14 mouse cellular contexts compared by ENCODE assay signal in genomic region chr5:146937541-146938503, GRCm38 (mm10).
"Had no signal": no experiment of that assay in that cellular context is flagged by ENCODE, and none has a peak within 500 bp of the region (broad histone marks: within the 10 kb centered on the region; RNA-seq: fewer than 3 reads in every experiment).

No protein-coding gene starts in this region.

- ATAC-seq: inflammation-experienced regulatory T-cells, adult 6 months; midbrain, embryonic 13.5 days had no signal

- H3K9me3 ChIP-seq: limb, embryonic 13.5 days; midbrain, embryonic 13.5 days; neural tube, embryonic 15.5 days had no signal

- H3K4me3 ChIP-seq: limb, embryonic 13.5 days; midbrain, embryonic 13.5 days; myocyte; neural tube, embryonic 15.5 days had no signal

- DNase-seq: kidney, adult 9 months; kidney, postnatal 4 days; layer of hippocampus, adult 9-11 months; left cerebral cortex, postnatal 4 days; lung, adult 18-20 months; right cerebral cortex, adult 18-20 months; thymus, postnatal 36 days had no signal

- H3K36me3 ChIP-seq: limb, embryonic 13.5 days; midbrain, embryonic 13.5 days; neural tube, embryonic 15.5 days had no signal

- H3K4me2 ChIP-seq: limb, embryonic 13.5 days; midbrain, embryonic 13.5 days; neural tube, embryonic 15.5 days had no signal

- H3K27me3 ChIP-seq: midbrain, embryonic 13.5 days; neural tube, embryonic 15.5 days had no signal

- H3K27ac ChIP-seq: kidney, postnatal 0 days; limb, embryonic 13.5 days; liver, embryonic 14.5 days; midbrain, embryonic 13.5 days; neural tube, embryonic 15.5 days had no signal

- H3K4me1 ChIP-seq: limb, embryonic 13.5 days; midbrain, embryonic 13.5 days had no signal

- H3K9ac ChIP-seq: limb, embryonic 13.5 days; liver, embryonic 14.5 days; midbrain, embryonic 13.5 days; neural tube, embryonic 15.5 days had no signal
